ENCODE assay signal across 8 mouse cellular contexts in the genomic region with DNA sequence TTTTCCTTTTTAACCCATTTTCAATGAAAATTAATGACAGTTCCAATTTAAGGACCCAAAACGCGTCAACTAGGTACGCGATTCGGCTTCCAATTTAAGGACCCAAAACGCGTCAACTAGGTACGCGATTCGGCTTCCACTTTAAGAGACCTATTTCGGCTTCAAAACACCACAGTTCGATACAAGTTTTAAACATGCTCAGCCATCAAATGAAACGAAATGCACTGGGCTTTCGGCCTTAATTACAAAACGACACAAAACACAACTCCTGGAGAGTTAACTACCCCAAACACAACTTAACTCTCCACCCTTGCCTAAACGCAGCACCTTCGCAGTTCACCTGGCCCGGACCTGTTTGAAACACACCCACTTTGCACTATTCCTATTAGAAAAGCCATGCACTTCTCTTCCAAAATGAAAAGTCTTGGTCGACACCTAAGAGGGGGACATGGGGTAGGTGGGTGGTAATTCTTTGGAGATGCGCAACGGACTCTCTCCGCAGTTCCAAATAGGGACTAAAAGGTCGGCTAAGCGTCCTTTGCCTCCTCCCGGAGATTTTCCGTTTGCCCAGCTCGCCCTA. TPM values are rescaled to one million over a fixed set of nuclear protein-coding genes. Genes with fewer than 3 reads are reported as not detected.
A peak's percentile ranks its signal among the peaks of the same experiment; 100 is the strongest.
DNase-seq lines count a peak whose midpoint lies in the region; ATAC-seq lines count a peak whose summit lies in the region.

No protein-coding gene starts in this region.

- peaks cover 7% of the 10 kb centered on the region for H3K36me3 ChIP-seq in kidney, embryonic 15.5 days
- H3K36me3 ChIP-seq in hindbrain, embryonic 11.5 days (ENCODE audit: control insufficient read depth, insufficient read depth, low read length), result 0 out of 2 replicates have a peak, but pooled peaks cover 3% of the 10 kb centered on the region
- peaks cover 2% of the 10 kb centered on the region; the same call in 1 of the 2 replicates for H3K36me3 ChIP-seq in macrophage (ENCODE audit: inconsistent target)

- under 1% methylated on average over 27 of the region's 27 CpGs for WGBS in kidney, embryonic 15.5 days
- WGBS in hindbrain, embryonic 11.5 days, result under 1% methylated on average over 27 of the region's 27 CpGs
- WGBS in macrophage (ENCODE audit: missing documents), result under 1% methylated on average over 27 of the region's 27 CpGs

- no peak for DNase-seq in kidney, adult 18-20 months
- DNase-seq in adipocyte (ENCODE audit: low spot score) (peak; percentile 48), MN1 (ENCODE audit: low spot score) (no peak)
- no peak for DNase-seq in hindbrain, embryonic 11.5 days (ENCODE audit: low spot score)
- DNase-seq in frontal cortex, postnatal 10 days (ENCODE audit: low spot score in 2 of 2), result no peak
- DNase-seq in left cerebral cortex, adult 9 months (ENCODE audit: low spot score in 2 of 2), result no peak

- H3K4me3 ChIP-seq in kidney, embryonic 15.5 days (replicated peaks), result peak overlapping the region; percentile 89
- H3K4me3 ChIP-seq in hindbrain, embryonic 11.5 days (ENCODE audit: low read depth, low read length), result peak overlapping the region; percentile 97
- H3K4me3 ChIP-seq in macrophage (ENCODE audit: inconsistent target), result peak overlapping the region; percentile 95

- peaks cover 54% of the 10 kb centered on the region for H3K79me2 ChIP-seq in macrophage (ENCODE audit: inconsistent target)

- no peaks in the 10 kb centered on the region for H3K9me3 ChIP-seq in kidney, embryonic 15.5 days (replicated peaks)
- no peaks in the 10 kb centered on the region for H3K9me3 ChIP-seq in hindbrain, embryonic 11.5 days (ENCODE audit: control insufficient read depth, low read length)

- H3K4me2 ChIP-seq in kidney, embryonic 15.5 days, result peak overlapping the region; percentile 61
- peak overlapping the region; percentile 62 for H3K4me2 ChIP-seq in hindbrain, embryonic 11.5 days (replicated peaks; ENCODE audit: low read depth, low read length)

- H3K4me1 ChIP-seq in kidney, embryonic 15.5 days, result peaks cover 43% of the 10 kb centered on the region
- 0 out of 2 replicates have a peak, but pooled peaks cover 2% of the 10 kb centered on the region for H3K4me1 ChIP-seq in hindbrain, embryonic 11.5 days (replicated peaks; ENCODE audit: control insufficient read depth, insufficient read depth, low read length)

- ATAC-seq in kidney, embryonic 15.5 days (replicated peaks; ENCODE audit: low FRiP score), result no peak
- ATAC-seq in hindbrain, embryonic 11.5 days (ENCODE audit: low FRiP score), result no peak

- peak overlapping the region; percentile 100 for H3K27ac ChIP-seq in kidney, embryonic 15.5 days
- H3K27ac ChIP-seq in hindbrain, embryonic 11.5 days (ENCODE audit: low read depth, low read length), result peak overlapping the region; percentile 100
- peak overlapping the region; percentile 53 for H3K27ac ChIP-seq in macrophage

- no peaks in the 10 kb centered on the region for H3K27me3 ChIP-seq in kidney, embryonic 15.5 days
- no peaks in the 10 kb centered on the region for H3K27me3 ChIP-seq in hindbrain, embryonic 11.5 days (ENCODE audit: control insufficient read depth, insufficient read depth, low read length)

- H3K9ac ChIP-seq in kidney, embryonic 15.5 days, result peak overlapping the region; percentile 99
- H3K9ac ChIP-seq in hindbrain, embryonic 11.5 days (ENCODE audit: low read depth, low read length), result peak overlapping the region; percentile 100

RNA-seq across cellular contexts. Expression of gene Hnrnph3, which starts 1.4 kb away (rescaled TPM):
- polyA plus RNA-seq in kidney, embryonic 15.5 days (2015; fragmentation: Nextera tagmentation; extraction: Ambion mirVana), result 124 and 125 TPM in 2 replicates
- polyA plus RNA-seq in hindbrain, embryonic 11.5 days (2014; fragmentation: Nextera tagmentation; extraction: Ambion mirVana), result 163 and 166 TPM in 2 replicates
- 100 to 1,000 TPM; 113 to 416 (median 171) TPM for total RNA-seq in macrophage (2018; cell fraction: chromatin; rRNA removed)
- total RNA-seq in macrophage (2018; cell fraction: cytosol; rRNA removed), result 10 to 100 TPM in 15 of 26 experiments, 1 to 10 TPM in 11; 7.1 to 21.0 (median 10.4) TPM
- 100 to 1,000 TPM in 6 of 26 experiments, 10 to 100 TPM in 20; 44.8 to 169 (median 82.7) TPM for total RNA-seq in macrophage (2018; cell fraction: nucleus; rRNA removed)
- 14.2 to 26.3 TPM (median 17.7 TPM) in 3 replicates for polyA plus RNA-seq in macrophage (2018)

RNA-seq across cellular contexts. Expression of gene Pbld2, which starts 1.5 kb away (rescaled TPM):
- 4.0 and 4.4 TPM in 2 replicates for polyA plus RNA-seq in kidney, embryonic 15.5 days (2015; fragmentation: Nextera tagmentation; extraction: Ambion mirVana)
- 1.3 and 1.5 TPM in 2 replicates for polyA plus RNA-seq in hindbrain, embryonic 11.5 days (2014; fragmentation: Nextera tagmentation; extraction: Ambion mirVana)
- 10 to 100 TPM in 1 of 26 experiments, 1 to 10 TPM in 14, under 1 TPM in 10, not detected in 1; 0.41 to 11.4 (median 1.3) TPM for total RNA-seq in macrophage (2018; cell fraction: chromatin; rRNA removed)
- total RNA-seq in macrophage (2018; cell fraction: cytosol; rRNA removed), result under 1 TPM in 16 of 26 experiments, not detected in 10; 0.07 to 0.44 (median 0.14) TPM
- total RNA-seq in macrophage (2018; cell fraction: nucleus; rRNA removed), result 1 to 10 TPM in 11 of 26 experiments, under 1 TPM in 11, not detected in 4; 0.17 to 3.2 (median 1.0) TPM
- polyA plus RNA-seq in macrophage (2018), result 0.06 to 0.36 TPM in 2 of 3 replicates, not detected in the other

RNA-seq across cellular contexts. Expression of gene Pbld1, which starts 37.3 kb away (rescaled TPM):
- 6.8 and 6.9 TPM in 2 replicates for polyA plus RNA-seq in kidney, embryonic 15.5 days (2015; fragmentation: Nextera tagmentation; extraction: Ambion mirVana)
- polyA plus RNA-seq in hindbrain, embryonic 11.5 days (2014; fragmentation: Nextera tagmentation; extraction: Ambion mirVana), result 0.78 and 1.2 TPM in 2 replicates
- under 1 TPM in 1 of 26 experiments, not detected in 25; 0.33 TPM for total RNA-seq in macrophage (2018; cell fraction: chromatin; rRNA removed)
- under 1 TPM in 1 of 26 experiments, not detected in 25; 0.06 TPM for total RNA-seq in macrophage (2018; cell fraction: cytosol; rRNA removed)
- total RNA-seq in macrophage (2018; cell fraction: nucleus; rRNA removed), result under 1 TPM in 5 of 26 experiments, not detected in 21; 0.17 to 0.30 (median 0.23) TPM
- polyA plus RNA-seq in macrophage (2018), result not detected in 3 replicates

RNA-seq across cellular contexts. Expression of gene Rufy2, which starts 42.6 kb away (rescaled TPM):
- 25.8 and 26.6 TPM in 2 replicates for polyA plus RNA-seq in kidney, embryonic 15.5 days (2015; fragmentation: Nextera tagmentation; extraction: Ambion mirVana)
- 24.8 and 35.0 TPM in 2 replicates for polyA plus RNA-seq in hindbrain, embryonic 11.5 days (2014; fragmentation: Nextera tagmentation; extraction: Ambion mirVana)
- total RNA-seq in macrophage (2018; cell fraction: chromatin; rRNA removed), result 100 to 1,000 TPM in 3 of 26 experiments, 10 to 100 TPM in 23; 16.3 to 105 (median 57.5) TPM
- total RNA-seq in macrophage (2018; cell fraction: cytosol; rRNA removed), result 10 to 100 TPM in 8 of 26 experiments, 1 to 10 TPM in 18; 3.6 to 12.5 (median 8.4) TPM
- 10 to 100 TPM in 25 of 26 experiments, 1 to 10 TPM in 1; 9.3 to 67.3 (median 25.7) TPM for total RNA-seq in macrophage (2018; cell fraction: nucleus; rRNA removed)
- 9.7 to 10.9 TPM (median 10.0 TPM) in 3 replicates for polyA plus RNA-seq in macrophage (2018)
